Mouse (Mus musculus) natural killer cell, adult 2 months (primary cell): ENCODE results near the gene Syne3.
A peak's percentile ranks its signal among the peaks of the same experiment; 100 is the strongest.

ENCODE experiments used
- DNase-seq, 2 experiments: peaks; one replicate each; pipeline ENCODE4 v3.0.0; 2022; ENCODE audit warnings: low spot score in 2 of 2

Syne3 gene

DNA sequence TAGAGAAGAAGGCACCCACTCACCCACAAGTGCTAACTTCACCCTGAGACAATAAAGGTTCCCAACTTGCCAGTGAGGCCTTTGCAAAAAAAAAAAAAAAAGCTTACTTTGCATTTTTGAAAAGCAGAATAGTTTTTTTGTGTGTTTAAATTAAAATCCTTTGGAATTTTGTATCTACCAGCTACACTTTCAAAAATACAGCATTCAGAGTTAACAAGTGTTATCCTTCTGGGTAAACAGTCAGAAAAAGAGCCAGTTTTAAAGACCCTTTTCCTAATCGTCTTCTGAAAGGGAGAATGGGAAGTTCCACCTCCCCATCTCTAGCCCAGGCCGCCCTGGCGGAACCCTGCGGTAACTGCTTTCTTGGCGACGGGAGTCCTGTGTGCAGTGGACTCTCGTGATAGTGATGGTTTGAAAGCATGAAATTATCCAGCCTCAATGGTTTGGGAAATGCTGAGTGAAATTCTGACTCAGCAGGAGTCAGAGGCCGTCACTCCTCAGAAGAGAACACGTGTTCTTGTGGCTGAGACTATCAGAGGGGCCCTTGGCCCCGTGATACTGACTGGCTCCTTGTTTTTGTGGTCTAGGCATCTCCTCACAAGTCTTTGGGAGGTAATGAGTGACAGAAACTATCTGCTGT is 16.5 kb upstream of the Syne3 start:
- no peak for DNase-seq

- peak; percentile 59 to 75 for DNase-seq
Measured at GRCm38 (mm10) chr12:105025271-105025946, 15.8 kb upstream of the Syne3 start.

- no peak for DNase-seq
Measured at GRCm38 (mm10) chr12:105022776-105023175, 13.2 kb upstream of the Syne3 start.

- no peak for DNase-seq
Measured at GRCm38 (mm10) chr12:105022141-105022540, 12.5 kb upstream of the Syne3 start.

- no peak for DNase-seq
Measured at GRCm38 (mm10) chr12:105021441-105022069, 11.9 kb upstream of the Syne3 start.

DNA sequence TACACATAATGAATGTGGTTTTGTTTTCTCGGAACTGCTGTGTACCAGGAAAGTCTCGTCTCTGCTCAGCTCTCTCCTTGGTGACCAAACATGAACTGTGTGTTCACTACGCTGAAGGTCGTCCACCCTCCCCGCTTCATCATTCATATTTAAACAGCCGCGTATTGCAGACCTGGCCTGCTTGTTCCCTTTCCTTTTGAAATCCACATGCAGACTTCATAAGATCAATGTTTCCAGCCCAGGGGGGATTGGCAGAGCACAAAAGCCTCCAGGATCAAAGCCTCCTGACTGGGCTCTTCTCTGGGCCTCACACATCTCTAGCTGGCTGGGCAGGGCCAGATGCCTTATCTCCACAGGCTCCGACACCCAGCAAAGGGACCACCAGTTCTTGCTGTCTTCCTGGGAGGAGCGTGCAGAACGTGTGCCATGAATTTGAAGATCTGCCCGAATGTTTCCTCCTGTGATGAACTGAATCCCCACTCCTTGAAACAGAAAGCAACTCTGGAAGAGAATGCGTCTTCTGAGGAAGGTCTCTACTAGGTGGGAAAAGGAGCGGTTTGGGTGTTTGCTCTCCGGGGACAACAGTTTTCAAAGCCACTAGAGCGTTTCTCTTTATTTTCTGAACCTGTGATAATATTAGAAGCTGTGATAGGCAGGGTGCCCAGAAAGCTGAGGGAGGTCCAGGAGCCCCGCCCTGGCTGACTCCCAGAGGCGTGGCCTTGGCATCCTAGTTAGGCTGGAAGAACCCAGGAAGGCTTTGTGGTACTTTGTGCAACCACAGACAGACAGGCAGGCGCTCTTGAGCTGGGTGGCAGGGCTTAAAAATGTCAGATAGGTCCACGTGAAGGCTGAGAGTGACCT is 10.0 kb upstream of the Syne3 start:
- DNase-seq: peak in 1 of 2 experiments; percentile 49

- DNase-seq: no peak
Measured at GRCm38 (mm10) chr12:105016639-105017038, 7.0 kb upstream of the Syne3 start.

DNA sequence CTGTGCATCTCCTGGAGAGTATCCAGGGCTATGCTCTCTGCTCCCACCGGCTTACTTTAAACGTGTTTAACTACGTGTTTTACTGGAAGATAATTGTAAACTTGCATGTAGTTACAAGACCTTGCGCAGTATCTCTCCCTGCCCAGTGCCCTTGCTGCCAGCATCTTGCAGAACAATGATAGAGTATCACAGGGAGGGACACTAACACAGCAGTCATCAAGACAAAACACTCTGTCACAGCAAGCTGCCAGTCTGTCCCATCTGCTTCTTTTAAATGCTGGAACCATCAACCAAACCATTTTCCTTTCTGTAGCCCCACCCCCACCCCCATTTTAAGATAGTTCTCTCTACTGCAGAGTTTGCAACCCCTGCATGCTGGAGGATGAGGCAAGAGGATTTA is 6.6 kb upstream of the Syne3 start:
- no peak for DNase-seq

GRCm38 (mm10) chr12:105013065-105013464 is 3.5 kb upstream of the Syne3 start:
- DNase-seq: peak; percentile 81 to 82

DNA sequence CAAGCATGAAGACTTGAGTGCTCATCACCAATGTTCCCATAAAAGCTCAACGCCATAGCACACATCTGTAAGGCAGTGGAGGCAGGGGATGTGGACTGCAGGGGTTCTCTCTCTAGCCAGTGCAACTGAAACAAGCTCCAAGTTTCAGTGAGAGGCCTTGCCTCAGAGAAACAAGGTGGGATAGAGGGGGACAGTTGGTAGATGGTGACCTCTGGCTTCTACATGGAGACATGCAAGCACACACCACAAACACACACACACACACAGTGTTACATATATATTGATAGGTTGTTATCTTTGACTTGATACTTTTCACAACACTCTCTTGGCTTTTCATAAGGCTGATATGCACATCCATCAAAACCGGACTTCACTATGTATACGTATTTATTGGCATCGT is 2.7 kb upstream of the Syne3 start:
- no peak for DNase-seq

DNA sequence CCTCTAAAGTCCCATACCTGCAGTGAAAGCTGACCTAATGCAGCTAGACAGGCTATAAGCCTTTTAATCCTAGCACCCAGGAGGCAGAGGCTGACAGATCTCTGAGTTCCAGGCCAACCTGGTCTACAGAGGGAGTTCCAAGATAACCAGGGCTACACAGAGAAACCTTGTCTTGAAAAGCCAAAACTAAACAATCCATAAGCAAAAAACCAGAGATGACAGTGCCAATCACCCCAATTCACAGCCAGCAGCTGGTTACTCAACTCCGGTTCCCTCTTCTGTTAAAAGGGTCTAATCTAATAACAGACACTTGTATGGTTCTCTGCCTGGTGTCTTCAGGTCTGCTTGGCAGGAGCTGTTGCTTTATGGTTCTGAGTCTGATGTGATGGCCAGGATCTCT is 2.0 kb upstream of the Syne3 start:
- no peak for DNase-seq

DNA sequence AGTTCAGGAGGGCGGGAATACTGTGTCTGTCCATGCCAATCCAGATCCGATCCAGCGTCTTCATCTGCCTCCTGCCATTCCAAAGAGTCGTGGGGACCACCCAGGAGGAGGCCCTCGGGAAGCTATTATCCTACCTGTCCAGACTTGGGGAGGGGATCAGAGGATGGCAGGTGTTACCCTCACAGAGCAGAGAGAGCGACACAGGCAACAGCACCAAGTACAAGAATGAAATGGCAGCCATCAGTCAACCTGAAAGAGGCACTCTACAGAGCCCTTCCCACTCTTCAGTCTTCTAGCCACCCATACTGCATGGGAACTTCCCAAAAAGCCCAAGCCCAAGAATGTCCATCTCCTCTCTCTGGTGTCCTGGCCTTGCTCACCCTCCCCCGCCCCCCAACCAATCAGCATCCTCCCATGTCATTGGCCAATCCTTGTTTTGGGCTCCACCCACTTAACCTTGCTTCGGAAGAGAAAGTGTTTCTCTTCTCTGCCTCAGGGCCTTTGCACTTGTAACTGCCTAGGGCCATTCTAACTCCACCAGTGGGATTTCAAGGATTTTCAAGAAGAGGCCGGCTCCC is 693 bp upstream of the Syne3 start:
- DNase-seq: no peak

- DNase-seq: peak; percentile 75 to 76
Measured at GRCm38 (mm10) chr12:105008752-105009178, 844 bp downstream of the Syne3 start.

GRCm38 (mm10) chr12:105008150-105008549 is 1.5 kb downstream of the Syne3 start:
- no peak for DNase-seq

DNA sequence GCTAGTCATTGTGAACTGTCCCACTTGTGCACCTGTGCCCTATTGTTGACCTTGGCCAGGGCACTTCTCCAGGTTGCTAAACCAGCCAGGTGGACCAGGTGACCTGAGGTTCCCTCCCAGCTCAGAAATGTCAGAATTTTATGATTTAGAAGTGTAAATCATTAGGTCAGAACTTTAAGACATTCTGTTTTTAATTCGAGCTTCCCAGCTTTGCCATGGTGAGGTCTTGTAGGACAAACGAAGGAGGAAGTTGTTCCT is 4.0 kb downstream of the Syne3 start:
- DNase-seq: no peak

- no peak for DNase-seq
Measured at GRCm38 (mm10) chr12:105004956-105005714, 4.5 kb downstream of the Syne3 start.

GRCm38 (mm10) chr12:105003715-105004114 is 5.9 kb downstream of the Syne3 start:
- DNase-seq: no peak

- no peak for DNase-seq
Measured at GRCm38 (mm10) chr12:105003158-105003557, 6.5 kb downstream of the Syne3 start.

GRCm38 (mm10) chr12:105002340-105003132 is 7.1 kb downstream of the Syne3 start:
- no peak for DNase-seq

DNA sequence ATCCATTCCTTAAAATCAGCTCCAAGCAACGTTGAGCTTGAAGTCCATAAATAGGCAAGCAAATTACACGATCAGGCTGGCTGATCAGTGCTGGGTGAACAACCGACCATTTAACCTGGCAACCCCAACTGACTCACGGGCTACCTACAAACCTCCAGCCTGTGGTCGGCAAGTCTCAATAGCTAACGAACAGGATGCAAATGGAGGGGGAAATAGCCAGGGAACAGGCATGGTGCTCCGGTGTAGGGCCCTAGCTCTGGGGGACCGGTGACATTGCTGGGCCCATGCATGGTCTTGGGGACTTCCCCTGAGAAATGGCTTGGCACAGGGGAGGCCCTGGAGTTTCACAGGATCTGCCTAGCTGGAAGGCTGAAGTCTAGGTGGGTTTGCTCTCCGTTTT is 8.3 kb downstream of the Syne3 start:
- no peak for DNase-seq
